Mouse (Mus musculus): ENCODE data around the gene Olfr134. TPM values are rescaled to one million over a fixed set of nuclear protein-coding genes. Genes with fewer than 3 reads are reported as not detected.
"Not testable (repeated sequence)": the region's sequence is repeated elsewhere in the genome, so short reads cannot be mapped to it uniquely, and the experiment has no call there.

Gene Olfr134
- not detected for total RNA-seq (2021)

- intact Hi-C loops (cut with DNase I), result no loop called here
- no peak for DNase-seq (ENCODE audit: low spot score in 2 of 2)
Observed at GRCm38 (mm10) chr17:38171088-38171487, at the start of gene Olfr134. Olfr134 (plus strand) TSS chr17:38171388.

DNA sequence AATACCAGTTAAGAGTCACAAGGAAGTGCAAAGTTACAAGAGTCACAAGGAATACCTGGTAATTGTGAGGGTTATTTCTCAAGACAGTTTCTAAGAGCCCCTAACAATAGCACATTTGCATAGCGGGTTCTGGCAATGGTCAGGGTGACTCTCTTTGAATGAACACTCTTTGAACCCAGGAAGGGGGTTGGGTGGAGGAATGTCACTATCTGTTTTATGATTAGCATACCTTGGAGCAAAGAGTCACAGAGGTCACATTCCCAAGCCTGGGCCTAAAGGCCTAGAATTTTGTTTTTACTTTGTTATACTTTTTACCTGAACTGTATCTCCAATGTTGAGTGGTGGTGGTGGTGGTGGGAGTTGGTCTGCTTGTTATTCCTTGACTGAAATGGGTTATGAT is 47.0 kb upstream of the Olfr134 start:
- intact Hi-C loops (cut with DNase I); DNase-seq (ENCODE audit: low spot score in 2 of 2): not testable (repeated sequence)

- intact Hi-C loops (cut with DNase I), result not testable (repeated sequence)
Observed at GRCm38 (mm10) chr17:38125371-38125770, 45.8 kb upstream of the Olfr134 start.

GRCm38 (mm10) chr17:38134426-38134825 is 36.8 kb upstream of the Olfr134 start, which contains the start of gene Olfr132:
Olfr132 (minus strand) TSS chr17:38134526.
- no peak for DNase-seq (ENCODE audit: low spot score in 2 of 2)
- intact Hi-C loops (cut with DNase I), result no loop called here

More at GRCm38 (mm10) chr17:38125371-38125770, 45.8 kb upstream of the Olfr134 start:
- DNase-seq (ENCODE audit: low spot score in 2 of 2), result not testable (repeated sequence)

DNA sequence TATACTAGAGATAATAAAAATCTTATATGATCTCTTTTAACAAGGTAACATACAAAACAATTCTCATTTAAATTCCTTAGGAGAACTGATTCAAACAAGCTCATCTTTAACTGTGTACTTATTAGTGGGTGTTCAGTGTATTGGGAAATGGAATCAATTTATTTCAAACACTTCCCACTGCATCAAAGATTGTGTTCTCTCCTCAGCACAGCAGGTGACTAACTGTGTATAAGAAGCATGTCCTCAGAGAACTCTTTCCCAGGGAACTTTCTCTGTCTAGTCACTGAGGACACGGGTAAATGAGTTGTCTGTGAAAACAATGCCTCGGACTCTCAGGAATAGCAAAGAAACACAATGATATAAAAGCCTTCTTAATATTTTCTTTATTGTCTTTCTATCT is 26.2 kb upstream of the Olfr134 start, which contains the start of gene Olfr133:
Olfr133 (plus strand) TSS at position 301 of the 400 bp plus-strand sequence.
- intact Hi-C loops (cut with DNase I), result no loop called here
- no peak for DNase-seq (ENCODE audit: low spot score in 2 of 2)

DNA sequence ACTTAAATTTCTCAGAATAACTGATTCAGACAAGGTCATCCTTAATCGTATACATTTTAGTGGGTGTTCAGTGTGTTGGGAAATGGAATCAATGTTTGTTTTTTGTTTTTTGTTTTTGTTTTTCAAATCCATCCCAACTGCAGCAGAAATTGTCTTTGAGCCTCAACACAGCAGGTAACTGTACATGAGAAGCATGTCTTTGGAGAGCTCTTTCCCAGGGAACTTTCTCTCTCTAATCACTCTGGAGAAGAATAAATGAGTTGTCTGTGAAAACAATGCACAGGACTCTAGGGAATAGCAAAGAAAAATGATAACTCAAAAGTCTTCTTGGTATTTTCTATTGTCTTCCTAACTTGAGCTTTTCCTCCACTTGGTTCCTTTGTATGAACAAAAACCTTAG is 32.8 kb downstream of the Olfr134 start, which contains the start of gene Olfr135:
Olfr135 (plus strand) TSS at position 301 of the 400 bp plus-strand sequence.
- intact Hi-C loops (cut with DNase I), result no loop called here
- DNase-seq (ENCODE audit: low spot score in 2 of 2), result no peak

Other genes with a start within 250 kb of the Olfr134 start
- not detected for gene Olfr761, start 218.3 kb upstream of the Olfr134 start, total RNA-seq (2021)
- gene Olfr129, start 111.3 kb upstream of the Olfr134 start, total RNA-seq (2021), result not detected
- not detected for gene Olfr130, start 107.5 kb upstream of the Olfr134 start, total RNA-seq (2021)
- not detected for gene Olfr131, start 82.7 kb upstream of the Olfr134 start, total RNA-seq (2021)
- not detected for gene Olfr132, start 36.9 kb upstream of the Olfr134 start, total RNA-seq (2021)
- gene Olfr133, start 26.1 kb upstream of the Olfr134 start, total RNA-seq (2021), result not detected
- not detected for gene Olfr135, start 32.9 kb downstream of the Olfr134 start, total RNA-seq (2021)
- gene Olfr138, start 89.6 kb downstream of the Olfr134 start, total RNA-seq (2021), result not detected
- gene Olfr137, start 136.2 kb downstream of the Olfr134 start, total RNA-seq (2021), result not detected
- not detected for gene Olfr136, start 158.4 kb downstream of the Olfr134 start, total RNA-seq (2021)
- gene Esp36, start 248.8 kb downstream of the Olfr134 start, total RNA-seq (2021), result not detected

Data from left cerebral cortex, postnatal 36 days (tissue).